Mouse (Mus musculus) limb, embryonic 14.5 days (tissue): ENCODE results near the gene Crlf1. TPM values are rescaled to one million over a fixed set of nuclear protein-coding genes. Genes with fewer than 3 reads are reported as not detected.

ENCODE experiments used
- ATAC-seq: fragments of 200-750 bp; cut with Nextera tagmentation; 2 replicates; pipeline ENCODE4 v1.8.0; 2017; ENCODE audit warnings: low read depth, moderate number of reproducible peaks, moderate TSS enrichment; ENCODE audit not compliant: low FRiP score
- DNase-seq: peaks from one replicate; pipeline ENCODE4 v3.0.0-alpha.2; 2015; ENCODE audit warnings: low spot score
- H3K27ac ChIP-seq: fragments of 300-500 bp; sonication (generic); replicated peaks from 2 replicates; pipeline ENCODE4 v1.5.1; 2014; ENCODE audit warnings: low read depth, mild to moderate bottlenecking, low read length, moderate library complexity, mixed read lengths
- H3K27me3 ChIP-seq: fragments of 300-500 bp; sonication (generic); 2 replicates; pipeline ENCODE4 v1.6.1; 2014; ENCODE audit warnings: low read length, mixed read lengths; ENCODE audit not compliant: control insufficient read depth, insufficient read depth
- H3K36me3 ChIP-seq: fragments of 300-500 bp; sonication (generic); 2 replicates; pipeline ENCODE4 v1.6.1; 2014; ENCODE audit warnings: mild to moderate bottlenecking, low read length, moderate library complexity, mixed read lengths; ENCODE audit not compliant: control insufficient read depth, insufficient read depth
- H3K4me1 ChIP-seq: fragments of 300-500 bp; sonication (generic); 2 replicates; pipeline ENCODE4 v1.6.1; 2014; ENCODE audit warnings: antibody characterized with exemption, low read length, mixed read lengths; ENCODE audit not compliant: control insufficient read depth, insufficient read depth
- H3K4me2 ChIP-seq: fragments of 300-500 bp; sonication (generic); replicated peaks from 2 replicates; pipeline ENCODE4 v1.6.1; 2014; ENCODE audit warnings: low read depth, mild to moderate bottlenecking, low read length, moderate library complexity; ENCODE audit not compliant: severe bottlenecking
- H3K4me3 ChIP-seq: fragments of 300-500 bp; sonication (generic); replicated peaks from 2 replicates; pipeline ENCODE4 v1.5.1; 2014; ENCODE audit warnings: low read length
- H3K9ac ChIP-seq: fragments of 300-500 bp; sonication (generic); 2 replicates; pipeline ENCODE4 v1.6.1; 2014; ENCODE audit warnings: mild to moderate bottlenecking, low read depth, low read length, moderate library complexity; ENCODE audit not compliant: severe bottlenecking
- H3K9me3 ChIP-seq: fragments of 300-500 bp; sonication (generic); 2 replicates; pipeline ENCODE4 v1.6.1; 2016; ENCODE audit warnings: low read length; ENCODE audit not compliant: control insufficient read depth
- POLR2A ChIP-seq: fragments of 200-500 bp; IDR thresholded peaks from 2 replicates; pipeline ENCODE4 v1.8.0; 2012; ENCODE audit warnings: inconsistent platforms, mild to moderate bottlenecking, moderate library complexity, borderline replicate concordance; ENCODE audit not compliant: insufficient read depth, insufficient read length; ENCODE audit errors: extremely low read depth
- WGBS: fragments of 180-500 bp; shearing (Covaris S2); extraction: QIAGEN DNeasy Blood & Tissue Kit; methylation state at CpG from one replicate; pipeline ENCODE4 v1.1.7; 2014; 5-methylcytosine and 5-hydroxymethylcytosine counted together
- polyA plus RNA-seq, 2 experiments: library from polyadenylated mRNA; depleted of rRNA in 1 of 2; stranded (reverse) in 1 of 2; unstranded in 1 of 2; fragments of >200 nt; fragmentation: Nextera tagmentation in 1 of 2; extraction: Ambion mirVana in 1 of 2; gene quantifications; 2 replicates each; pipeline versions ENCODE4 v1.2.1 to v1.2.3; 2012 to 2014

The Crlf1 gene
- polyA plus RNA-seq, 2 experiments: 91.5 to 98.9 TPM

GRCm38 (mm10) chr8:70517940-70518643 is 25.1 kb downstream of the Crlf1 start:
- WGBS: 70% methylated on average over 10 of the region's 10 CpGs
- Histone ChIP-seq H3K4me3 (no peak overlapping the region), H3K4me2 (no peak overlapping the region), H3K27ac (no peak overlapping the region), H3K9me3 (no peaks in the 10 kb centered on the region), H3K36me3 (peaks cover 30% of the 10 kb centered on the region), H3K27me3 (no peaks in the 10 kb centered on the region), H3K4me1 (no peaks in the 10 kb centered on the region; the same call in 1 of the 2 replicates), H3K9ac (no peak overlapping the region)
- ATAC-seq (no peak), DNase-seq (no peak)
- TF ChIP-seq POLR2A: no peak

- 86% methylated on average over 6 of the region's 6 CpGs for WGBS
- no peak for TF ChIP-seq POLR2A
- no peak overlapping the region for H3K9ac ChIP-seq
- no peaks in the 10 kb centered on the region for H3K27me3 ChIP-seq
- peaks cover 3% of the 10 kb centered on the region for H3K4me1 ChIP-seq
- peaks cover 25% of the 10 kb centered on the region for H3K36me3 ChIP-seq
- no peak for DNase-seq
- H3K4me3 ChIP-seq: no peak overlapping the region
- no peak overlapping the region for H3K27ac ChIP-seq
- H3K9me3 ChIP-seq: no peaks in the 10 kb centered on the region
- no peak for ATAC-seq
- no peak overlapping the region for H3K4me2 ChIP-seq
Observed at GRCm38 (mm10) chr8:70519043-70519442, 26.1 kb downstream of the Crlf1 start.

- no peak for ATAC-seq
- TF ChIP-seq POLR2A: no peak
- DNase-seq: no peak
- Histone ChIP-seq H3K27ac (no peak overlapping the region), H3K9me3 (no peaks in the 10 kb centered on the region), H3K36me3 (peaks cover 21% of the 10 kb centered on the region), H3K4me1 (peaks cover 3% of the 10 kb centered on the region), H3K27me3 (no peaks in the 10 kb centered on the region), H3K4me3 (no peak overlapping the region), H3K9ac (no peak overlapping the region), H3K4me2 (no peak overlapping the region)
- WGBS: 68% methylated on average over 2 of the region's 2 CpGs
Observed at GRCm38 (mm10) chr8:70519606-70520005, 26.6 kb downstream of the Crlf1 start.

GRCm38 (mm10) chr8:70522592-70523403 is 29.8 kb downstream of the Crlf1 start:
- H3K27ac ChIP-seq: peak overlapping the region; percentile 65
- no peaks in the 10 kb centered on the region for H3K27me3 ChIP-seq
- peaks cover 8% of the 10 kb centered on the region; the same call in 1 of the 2 replicates for H3K36me3 ChIP-seq
- peak overlapping the region; percentile 71 for H3K4me3 ChIP-seq
- DNase-seq (peak; percentile 98), ATAC-seq (peak; percentile 89)
- 4% methylated on average over 51 of the region's 51 CpGs for WGBS
- H3K4me2 ChIP-seq: peak overlapping the region; percentile 73
- H3K9me3 ChIP-seq: no peaks in the 10 kb centered on the region
- peak overlapping the region; percentile 78 for H3K9ac ChIP-seq
- TF ChIP-seq POLR2A: peak; percentile 71; the same call in 1 of the 2 replicates
- peaks cover 7% of the 10 kb centered on the region for H3K4me1 ChIP-seq

- Histone ChIP-seq H3K4me3 (peak overlapping the region; percentile 81), H3K36me3 (peaks cover 30% of the 10 kb centered on the region), H3K4me1 (peaks cover 12% of the 10 kb centered on the region), H3K27ac (0 out of 2 replicates have a peak overlapping the region, but pooled peaks have one; percentile 19), H3K27me3 (no peaks in the 10 kb centered on the region), H3K9ac (peak overlapping the region; percentile 97), H3K9me3 (no peaks in the 10 kb centered on the region), H3K4me2 (peak overlapping the region; percentile 84)
- no peak for TF ChIP-seq POLR2A
- no peak for ATAC-seq
- 1% methylated on average over 8 of the region's 8 CpGs for WGBS
- DNase-seq: no peak
Observed at GRCm38 (mm10) chr8:70527111-70527511, 34.2 kb downstream of the Crlf1 start.
